Mouse (Mus musculus): ENCODE measurements around the gene Cpne5. TPM values are rescaled to one million over a fixed set of nuclear protein-coding genes. Genes with fewer than 3 reads are reported as not detected.

Cpne5 gene
- polyA plus RNA-seq, 1 experiment from 2014 or later = 38.1 TPM

DNA sequence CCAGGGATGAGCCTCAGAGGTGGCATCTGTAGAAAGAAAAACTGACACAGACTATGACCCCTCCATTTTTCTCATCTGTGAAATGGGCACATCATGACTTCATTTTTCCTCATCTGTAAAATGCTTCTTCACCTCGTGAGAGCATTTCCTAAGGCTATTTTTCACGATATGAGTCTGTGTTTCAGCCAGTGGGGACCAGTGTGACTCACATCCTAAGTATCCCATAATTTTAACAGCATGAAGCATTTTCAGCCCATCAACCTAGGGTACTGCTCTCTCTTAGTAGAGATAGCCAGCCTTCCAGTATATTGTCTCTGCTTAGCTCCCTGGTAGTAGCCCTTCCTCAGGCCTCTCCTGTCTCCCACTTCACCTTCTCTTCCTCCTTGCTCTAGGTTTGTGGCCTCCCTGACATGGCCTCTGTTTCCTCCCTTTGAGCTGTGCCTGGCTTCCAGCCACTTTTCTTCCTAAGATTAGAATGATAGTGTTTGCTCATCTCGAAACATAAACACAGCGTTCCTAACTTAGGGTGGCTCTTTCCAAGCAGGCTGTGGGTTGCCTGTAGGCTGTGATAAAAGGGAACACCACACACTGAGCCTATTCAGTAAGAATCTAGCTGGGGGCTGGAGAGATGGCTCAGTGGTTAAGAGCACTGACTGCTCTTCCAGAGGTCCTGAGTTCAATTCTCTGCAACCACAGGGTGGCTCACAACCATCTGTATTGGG, 57.4 kb downstream of the Cpne5 start:
- Histone ChIP-seq H3K9me3 (ENCODE audit: control insufficient read depth, low read length) (no peaks in the 10 kb centered on the region), H3K4me3 (replicated peaks; ENCODE audit: low read length) (no peak overlapping the region), H3K36me3 (replicated peaks; ENCODE audit: control insufficient read depth, insufficient read depth) (no peaks in the 10 kb centered on the region), H3K27ac (no peak overlapping the region), H3K4me1 (replicated peaks; ENCODE audit: control insufficient read depth, insufficient read depth, low read length) (peaks cover 15% of the 10 kb centered on the region), H3K9ac (no peak overlapping the region), H3K4me2 (replicated peaks) (no peak overlapping the region), H3K27me3 (ENCODE audit: control insufficient read depth, insufficient read depth, low read length) (no peaks in the 10 kb centered on the region)
- DNase-seq (ENCODE audit: low spot score) (no peak), ATAC-seq (ENCODE audit: low FRiP score) (no peak)
- WGBS = 76% methylated on average over 4 of the region's 4 CpGs

DNA sequence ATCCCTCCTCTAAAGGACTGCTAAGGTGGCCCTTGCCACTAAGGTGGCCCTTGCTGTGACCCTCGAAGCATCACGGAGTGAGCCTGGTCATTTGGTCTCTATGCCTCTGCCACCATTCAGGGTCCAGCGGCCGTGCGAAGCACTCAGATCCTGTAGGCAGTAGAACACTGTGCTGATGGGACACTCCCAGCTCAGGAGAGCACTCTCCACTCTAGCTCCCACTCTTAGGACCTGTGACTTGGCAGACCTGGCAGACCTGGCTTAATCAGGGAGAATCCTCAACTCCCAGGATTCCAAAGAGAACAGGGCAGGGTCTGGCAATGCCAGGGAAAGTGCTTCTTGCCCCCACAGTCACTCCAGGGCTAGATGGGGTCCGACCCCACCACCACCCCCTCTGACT, 58.0 kb downstream of the Cpne5 start:
- 88% methylated on average over 6 of the region's 6 CpGs for WGBS
- Histone ChIP-seq H3K27ac (no peak overlapping the region), H3K4me2 (replicated peaks) (no peak overlapping the region), H3K4me1 (replicated peaks; ENCODE audit: control insufficient read depth, insufficient read depth, low read length) (peaks cover 15% of the 10 kb centered on the region), H3K4me3 (replicated peaks; ENCODE audit: low read length) (no peak overlapping the region), H3K9me3 (ENCODE audit: control insufficient read depth, low read length) (no peaks in the 10 kb centered on the region), H3K27me3 (ENCODE audit: control insufficient read depth, insufficient read depth, low read length) (no peaks in the 10 kb centered on the region), H3K9ac (no peak overlapping the region), H3K36me3 (replicated peaks; ENCODE audit: control insufficient read depth, insufficient read depth) (no peaks in the 10 kb centered on the region)
- ATAC-seq (ENCODE audit: low FRiP score) (no peak), DNase-seq (ENCODE audit: low spot score) (no peak)

- Histone ChIP-seq H3K27ac (no peak overlapping the region), H3K4me2 (replicated peaks) (no peak overlapping the region), H3K4me3 (replicated peaks; ENCODE audit: low read length) (no peak overlapping the region), H3K36me3 (replicated peaks; ENCODE audit: control insufficient read depth, insufficient read depth) (no peaks in the 10 kb centered on the region), H3K27me3 (ENCODE audit: control insufficient read depth, insufficient read depth, low read length) (no peaks in the 10 kb centered on the region), H3K9ac (no peak overlapping the region), H3K4me1 (replicated peaks; ENCODE audit: control insufficient read depth, insufficient read depth, low read length) (peaks cover 15% of the 10 kb centered on the region), H3K9me3 (ENCODE audit: control insufficient read depth, low read length) (no peaks in the 10 kb centered on the region)
- 66% methylated on average over 9 of the region's 9 CpGs for WGBS
- ATAC-seq (ENCODE audit: low FRiP score) (no peak), DNase-seq (ENCODE audit: low spot score) (no peak)
Measured at GRCm38 (mm10) chr17:29178503-29179059, 59.4 kb downstream of the Cpne5 start.

- Histone ChIP-seq H3K9me3 (ENCODE audit: control insufficient read depth, low read length) (no peaks in the 10 kb centered on the region), H3K36me3 (replicated peaks; ENCODE audit: control insufficient read depth, insufficient read depth) (no peaks in the 10 kb centered on the region), H3K27ac (peak overlapping the region; percentile 51; the same call in 1 of the 2 replicates), H3K4me3 (replicated peaks; ENCODE audit: low read length) (no peak overlapping the region), H3K4me2 (replicated peaks) (no peak overlapping the region), H3K27me3 (ENCODE audit: control insufficient read depth, insufficient read depth, low read length) (no peaks in the 10 kb centered on the region), H3K4me1 (replicated peaks; ENCODE audit: control insufficient read depth, insufficient read depth, low read length) (peaks cover 15% of the 10 kb centered on the region), H3K9ac (peak overlapping the region; percentile 32; the same call in 1 of the 2 replicates)
- DNase-seq (ENCODE audit: low spot score) (peak; percentile 82), ATAC-seq (ENCODE audit: low FRiP score) (peak; percentile 79)
- WGBS = 18% methylated on average over 9 of the region's 9 CpGs
Measured at GRCm38 (mm10) chr17:29176391-29177267, 61.3 kb downstream of the Cpne5 start.

GRCm38 (mm10) chr17:29175693-29176092, 62.3 kb downstream of the Cpne5 start:
- no peaks in the 10 kb centered on the region for H3K9me3 ChIP-seq (ENCODE audit: control insufficient read depth, low read length)
- no peaks in the 10 kb centered on the region for H3K27me3 ChIP-seq (ENCODE audit: control insufficient read depth, insufficient read depth, low read length)
- H3K9ac ChIP-seq = no peak overlapping the region
- H3K27ac ChIP-seq = no peak overlapping the region
- H3K4me3 ChIP-seq (replicated peaks; ENCODE audit: low read length) = no peak overlapping the region
- no peaks in the 10 kb centered on the region for H3K36me3 ChIP-seq (replicated peaks; ENCODE audit: control insufficient read depth, insufficient read depth)
- 72% methylated on average over 3 of the region's 3 CpGs for WGBS
- DNase-seq (ENCODE audit: low spot score) (no peak), ATAC-seq (ENCODE audit: low FRiP score) (no peak)
- H3K4me2 ChIP-seq (replicated peaks) = no peak overlapping the region
- peaks cover 15% of the 10 kb centered on the region for H3K4me1 ChIP-seq (replicated peaks; ENCODE audit: control insufficient read depth, insufficient read depth, low read length)

DNA sequence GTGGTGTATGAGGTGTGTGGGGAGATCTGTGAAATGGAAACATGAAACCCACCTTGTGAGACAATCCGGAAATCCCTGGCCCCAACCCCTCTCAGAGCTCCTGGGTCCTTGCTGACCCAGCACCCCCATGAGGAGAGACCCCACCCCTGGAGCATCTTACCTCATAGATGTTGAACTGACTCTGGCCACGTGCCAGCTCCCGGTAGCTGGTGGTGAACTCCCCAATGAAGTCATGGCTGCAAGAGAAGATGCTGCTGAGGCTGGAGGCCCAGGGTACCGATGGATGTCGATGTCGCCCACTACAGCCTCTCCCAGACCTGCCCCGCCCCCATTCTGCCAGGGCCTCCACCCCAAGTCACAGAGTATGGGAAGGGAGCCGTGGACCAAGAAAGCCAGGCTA, 64.8 kb downstream of the Cpne5 start:
- no peak overlapping the region for H3K9ac ChIP-seq
- no peak overlapping the region for H3K4me3 ChIP-seq (replicated peaks; ENCODE audit: low read length)
- H3K27ac ChIP-seq = no peak overlapping the region
- ATAC-seq (ENCODE audit: low FRiP score) = no peak
- no peaks in the 10 kb centered on the region for H3K36me3 ChIP-seq (replicated peaks; ENCODE audit: control insufficient read depth, insufficient read depth)
- H3K4me1 ChIP-seq (replicated peaks; ENCODE audit: control insufficient read depth, insufficient read depth, low read length) = peaks cover 15% of the 10 kb centered on the region
- H3K4me2 ChIP-seq (replicated peaks) = no peak overlapping the region
- 64% methylated on average over 8 of the region's 8 CpGs for WGBS
- H3K9me3 ChIP-seq (ENCODE audit: control insufficient read depth, low read length) = no peaks in the 10 kb centered on the region
- no peak for DNase-seq (ENCODE audit: low spot score)
- no peaks in the 10 kb centered on the region for H3K27me3 ChIP-seq (ENCODE audit: control insufficient read depth, insufficient read depth, low read length)

GRCm38 (mm10) chr17:29172062-29172461, 65.9 kb downstream of the Cpne5 start:
- WGBS = 46% methylated on average over 10 of the region's 10 CpGs
- Histone ChIP-seq H3K4me2 (replicated peaks) (no peak overlapping the region), H3K36me3 (replicated peaks; ENCODE audit: control insufficient read depth, insufficient read depth) (no peaks in the 10 kb centered on the region), H3K27ac (no peak overlapping the region), H3K4me3 (replicated peaks; ENCODE audit: low read length) (no peak overlapping the region), H3K9ac (no peak overlapping the region), H3K4me1 (replicated peaks; ENCODE audit: control insufficient read depth, insufficient read depth, low read length) (peaks cover 15% of the 10 kb centered on the region), H3K9me3 (ENCODE audit: control insufficient read depth, low read length) (no peaks in the 10 kb centered on the region), H3K27me3 (ENCODE audit: control insufficient read depth, insufficient read depth, low read length) (no peaks in the 10 kb centered on the region)
- DNase-seq (ENCODE audit: low spot score) (no peak), ATAC-seq (ENCODE audit: low FRiP score) (no peak)

GRCm38 (mm10) chr17:29171001-29171772, 66.8 kb downstream of the Cpne5 start:
- no peak overlapping the region for H3K27ac ChIP-seq
- H3K36me3 ChIP-seq (replicated peaks; ENCODE audit: control insufficient read depth, insufficient read depth) = no peaks in the 10 kb centered on the region
- H3K9me3 ChIP-seq (ENCODE audit: control insufficient read depth, low read length) = no peaks in the 10 kb centered on the region
- no peak overlapping the region for H3K9ac ChIP-seq
- H3K4me1 ChIP-seq (replicated peaks; ENCODE audit: control insufficient read depth, insufficient read depth, low read length) = peaks cover 6% of the 10 kb centered on the region
- WGBS = 18% methylated on average over 14 of the region's 14 CpGs
- peak; percentile 75 for DNase-seq (ENCODE audit: low spot score)
- H3K4me2 ChIP-seq (replicated peaks) = no peak overlapping the region
- ATAC-seq (ENCODE audit: low FRiP score) = peak; percentile 55; the same call in 1 of the 2 replicates
- no peaks in the 10 kb centered on the region for H3K27me3 ChIP-seq (ENCODE audit: control insufficient read depth, insufficient read depth, low read length)
- no peak overlapping the region for H3K4me3 ChIP-seq (replicated peaks; ENCODE audit: low read length)

Data from hindbrain, embryonic 14.5 days (tissue).